Mouse (Mus musculus): ENCODE results near the gene Crat. TPM values are rescaled to one million over a fixed set of nuclear protein-coding genes. Genes with fewer than 3 reads are reported as not detected.

Gene Crat
- polyA plus RNA-seq, 1 experiment from 2014 or later = 23.9 TPM

GRCm38 (mm10) chr2:30414681-30415080 lies 932 bp downstream of the Crat start:
- ATAC-seq (ENCODE audit: insufficient number of reproducible peaks, low FRiP score, low TSS enrichment, low read depth) = no peak
- H3K36me3 ChIP-seq = peaks cover 9% of the 10 kb centered on the region
- peak overlapping the region; percentile 89; the same call in 1 of the 2 replicates for H3K9ac ChIP-seq
- peak overlapping the region; percentile 72 for H3K4me2 ChIP-seq
- H3K4me1 ChIP-seq = peaks cover 50% of the 10 kb centered on the region
- 50% methylated on average over 5 of the region's 5 CpGs for WGBS
- H3K9me3 ChIP-seq = no peaks in the 10 kb centered on the region
- no peaks in the 10 kb centered on the region for H3K27me3 ChIP-seq
- H3K4me3 ChIP-seq = peak overlapping the region; percentile 87
- no peak overlapping the region for H3K27ac ChIP-seq

- Histone ChIP-seq H3K4me2 (no peak overlapping the region), H3K9ac (no peak overlapping the region), H3K9me3 (no peaks in the 10 kb centered on the region), H3K27ac (no peak overlapping the region), H3K36me3 (peaks cover 12% of the 10 kb centered on the region), H3K4me3 (no peak overlapping the region), H3K27me3 (no peaks in the 10 kb centered on the region), H3K4me1 (peaks cover 46% of the 10 kb centered on the region)
- WGBS = 65% methylated on average over 4 of the region's 4 CpGs
- ATAC-seq (ENCODE audit: insufficient number of reproducible peaks, low FRiP score, low TSS enrichment, low read depth) = no peak
These were observed 1.5 kb downstream of the Crat start for GRCm38 (mm10) chr2:30414101-30414500.

- Histone ChIP-seq H3K4me3 (no peak overlapping the region), H3K4me2 (no peak overlapping the region), H3K27me3 (no peaks in the 10 kb centered on the region), H3K4me1 (peaks cover 38% of the 10 kb centered on the region), H3K9me3 (no peaks in the 10 kb centered on the region), H3K9ac (no peak overlapping the region), H3K36me3 (peaks cover 20% of the 10 kb centered on the region), H3K27ac (no peak overlapping the region)
- ATAC-seq (ENCODE audit: insufficient number of reproducible peaks, low FRiP score, low TSS enrichment, low read depth) = no peak
- 81% methylated on average over 16 of the region's 16 CpGs for WGBS
These were observed 2.3 kb downstream of the Crat start for GRCm38 (mm10) chr2:30413038-30413973.

- Histone ChIP-seq H3K4me1 (peaks cover 17% of the 10 kb centered on the region), H3K36me3 (peaks cover 54% of the 10 kb centered on the region), H3K27me3 (no peaks in the 10 kb centered on the region), H3K9ac (no peak overlapping the region), H3K4me2 (no peak overlapping the region), H3K9me3 (no peaks in the 10 kb centered on the region), H3K4me3 (no peak overlapping the region), H3K27ac (no peak overlapping the region)
- ATAC-seq (ENCODE audit: insufficient number of reproducible peaks, low FRiP score, low TSS enrichment, low read depth) = no peak
- 87% methylated on average over 5 of the region's 5 CpGs for WGBS
These were observed 6.0 kb downstream of the Crat start for GRCm38 (mm10) chr2:30409454-30410176.

- 83% methylated on average over 8 of the region's 8 CpGs for WGBS
- H3K36me3 ChIP-seq = peaks cover 64% of the 10 kb centered on the region
These were observed 7.0 kb downstream of the Crat start for GRCm38 (mm10) chr2:30408452-30409100.

GRCm38 (mm10) chr2:30407778-30408177 lies 7.8 kb downstream of the Crat start:
- Histone ChIP-seq H3K9ac (no peak overlapping the region), H3K27ac (no peak overlapping the region), H3K4me2 (no peak overlapping the region), H3K36me3 (peaks cover 72% of the 10 kb centered on the region), H3K27me3 (no peaks in the 10 kb centered on the region), H3K9me3 (no peaks in the 10 kb centered on the region), H3K4me3 (no peak overlapping the region), H3K4me1 (no peaks in the 10 kb centered on the region)
- ATAC-seq (ENCODE audit: insufficient number of reproducible peaks, low FRiP score, low TSS enrichment, low read depth) = no peak
- 90% methylated on average over 10 of the region's 10 CpGs for WGBS

More at GRCm38 (mm10) chr2:30408452-30409100, 7.0 kb downstream of the Crat start:
- no peaks in the 10 kb centered on the region for H3K9me3 ChIP-seq
- ATAC-seq (ENCODE audit: insufficient number of reproducible peaks, low FRiP score, low TSS enrichment, low read depth) = no peak
- 0 out of 2 replicates have a peak overlapping the region, but pooled peaks have one; percentile 2 for H3K9ac ChIP-seq
- H3K27me3 ChIP-seq = no peaks in the 10 kb centered on the region
- no peak overlapping the region for H3K4me3 ChIP-seq
- peaks cover 6% of the 10 kb centered on the region for H3K4me1 ChIP-seq
- no peak overlapping the region for H3K4me2 ChIP-seq
- H3K27ac ChIP-seq = no peak overlapping the region

- peaks cover 77% of the 10 kb centered on the region for H3K36me3 ChIP-seq
- WGBS = 86% methylated on average over 2 of the region's 2 CpGs
- no peak for ATAC-seq (ENCODE audit: insufficient number of reproducible peaks, low FRiP score, low TSS enrichment, low read depth)
These were observed 8.4 kb downstream of the Crat start for GRCm38 (mm10) chr2:30407221-30407620.

GRCm38 (mm10) chr2:30403870-30404269 lies 11.7 kb downstream of the Crat start:
- H3K4me2 ChIP-seq = no peak overlapping the region
- no peaks in the 10 kb centered on the region for H3K27me3 ChIP-seq
- H3K27ac ChIP-seq = no peak overlapping the region
- no peak for ATAC-seq (ENCODE audit: insufficient number of reproducible peaks, low FRiP score, low TSS enrichment, low read depth)
- no peak overlapping the region for H3K4me3 ChIP-seq
- 74% methylated on average over 1 of the region's 1 CpGs for WGBS
- H3K4me1 ChIP-seq = no peaks in the 10 kb centered on the region
- peaks cover 96% of the 10 kb centered on the region for H3K36me3 ChIP-seq
- H3K9ac ChIP-seq = no peak overlapping the region
- H3K9me3 ChIP-seq = no peaks in the 10 kb centered on the region

More at GRCm38 (mm10) chr2:30407221-30407620, 8.4 kb downstream of the Crat start:
- no peaks in the 10 kb centered on the region for H3K4me1 ChIP-seq
- H3K27ac ChIP-seq = no peak overlapping the region
- H3K4me3 ChIP-seq = no peak overlapping the region
- no peak overlapping the region for H3K9ac ChIP-seq
- H3K27me3 ChIP-seq = no peaks in the 10 kb centered on the region
- H3K4me2 ChIP-seq = no peak overlapping the region
- no peaks in the 10 kb centered on the region for H3K9me3 ChIP-seq

- Histone ChIP-seq H3K9ac (no peak overlapping the region), H3K27me3 (no peaks in the 10 kb centered on the region), H3K36me3 (peaks cover 98% of the 10 kb centered on the region), H3K4me2 (no peak overlapping the region), H3K4me1 (no peaks in the 10 kb centered on the region), H3K27ac (no peak overlapping the region), H3K4me3 (no peak overlapping the region), H3K9me3 (no peaks in the 10 kb centered on the region)
- ATAC-seq (ENCODE audit: insufficient number of reproducible peaks, low FRiP score, low TSS enrichment, low read depth) = no peak
- WGBS = 72% methylated on average over 2 of the region's 2 CpGs
These were observed 12.8 kb downstream of the Crat start for GRCm38 (mm10) chr2:30402843-30403242.

- Histone ChIP-seq H3K4me2 (no peak overlapping the region), H3K36me3 (peaks cover 98% of the 10 kb centered on the region), H3K4me1 (no peaks in the 10 kb centered on the region), H3K9ac (no peak overlapping the region), H3K4me3 (no peak overlapping the region), H3K9me3 (no peaks in the 10 kb centered on the region), H3K27me3 (no peaks in the 10 kb centered on the region), H3K27ac (no peak overlapping the region)
- ATAC-seq (ENCODE audit: insufficient number of reproducible peaks, low FRiP score, low TSS enrichment, low read depth) = no peak
- WGBS = 90% methylated on average over 9 of the region's 9 CpGs
These were observed 13.2 kb downstream of the Crat start for GRCm38 (mm10) chr2:30402351-30402826.

- Histone ChIP-seq H3K4me2 (no peak overlapping the region), H3K9ac (no peak overlapping the region), H3K4me1 (no peaks in the 10 kb centered on the region), H3K27me3 (no peaks in the 10 kb centered on the region), H3K4me3 (no peak overlapping the region), H3K9me3 (no peaks in the 10 kb centered on the region), H3K36me3 (peaks cover 99% of the 10 kb centered on the region), H3K27ac (no peak overlapping the region)
- 60% methylated on average over 1 of the region's 1 CpGs for WGBS
- ATAC-seq (ENCODE audit: insufficient number of reproducible peaks, low FRiP score, low TSS enrichment, low read depth) = no peak
These were observed 14.0 kb downstream of the Crat start for GRCm38 (mm10) chr2:30401581-30401980.
